Mouse (Mus musculus): ENCODE data around the gene Lpar6.

Gene Lpar6

DNA sequence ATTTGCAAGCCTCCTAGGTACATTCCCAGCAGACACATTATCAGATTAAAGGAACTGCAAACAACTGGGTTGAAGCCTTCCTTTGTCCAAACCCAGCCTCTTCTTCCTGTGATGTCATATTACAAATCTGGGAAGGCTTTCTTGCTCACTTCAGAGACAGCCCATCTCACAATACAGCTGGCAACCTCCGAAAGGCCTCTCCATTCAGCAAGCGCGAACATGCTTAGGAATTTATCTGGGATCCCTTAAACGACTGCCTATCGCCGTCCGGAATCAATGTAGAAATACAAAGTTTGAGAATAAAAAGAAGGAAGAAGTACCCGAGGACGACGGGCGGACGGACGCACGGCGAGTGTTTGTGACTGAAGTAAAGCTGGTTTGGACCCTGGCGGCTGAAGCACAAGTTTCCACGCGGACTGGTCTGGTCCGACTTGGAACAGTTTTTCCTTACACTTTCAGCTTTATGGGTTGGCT lies at the start of gene Lpar6:
Gene Lpar6, plus strand, starts transcription at position 48 of the 474 bp plus-strand sequence.
- peak; percentile 86 for ATAC-seq (ENCODE audit: low TSS enrichment)

DNA sequence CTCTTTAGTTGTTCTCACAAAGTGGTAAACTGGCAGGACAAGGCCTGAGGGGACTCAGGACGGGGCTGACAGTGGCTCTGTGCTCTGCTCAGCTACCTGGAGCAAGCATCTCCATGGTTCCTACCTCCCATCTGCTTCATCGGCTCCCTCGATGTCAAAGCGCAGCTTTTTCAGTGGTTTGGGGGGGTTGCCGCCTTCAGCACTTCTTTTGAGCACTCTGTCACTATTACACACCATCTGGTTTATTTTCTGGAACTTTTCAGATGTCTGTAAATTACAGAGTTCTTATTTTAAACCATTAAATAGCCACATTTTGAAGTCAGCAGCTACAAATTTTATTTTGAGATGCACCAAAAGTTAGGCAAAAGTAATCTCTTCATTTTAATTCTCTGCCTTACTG lies 38.6 kb upstream of the Lpar6 start:
- peak; percentile 72 for ATAC-seq (ENCODE audit: low TSS enrichment)

DNA sequence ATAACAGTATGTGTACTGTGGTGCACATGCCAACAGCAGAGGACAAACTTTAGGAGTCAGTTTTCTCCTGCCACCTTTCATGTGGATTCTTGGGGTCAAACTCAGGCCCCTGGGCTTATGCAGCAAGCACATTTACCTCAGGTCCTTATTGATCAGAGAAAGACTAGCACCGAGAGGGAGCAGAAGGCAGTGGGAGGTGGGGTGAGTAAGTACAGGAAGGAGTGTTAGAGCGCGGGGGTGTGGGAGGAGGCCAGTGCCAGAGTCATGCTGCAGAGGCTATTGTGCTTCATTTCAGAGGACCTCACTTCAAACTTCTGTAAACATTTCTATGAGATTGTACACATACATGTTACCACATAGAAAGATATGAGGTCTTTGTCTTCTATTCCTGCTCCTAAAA lies 36.2 kb upstream of the Lpar6 start:
- ATAC-seq (ENCODE audit: low TSS enrichment), result no peak

DNA sequence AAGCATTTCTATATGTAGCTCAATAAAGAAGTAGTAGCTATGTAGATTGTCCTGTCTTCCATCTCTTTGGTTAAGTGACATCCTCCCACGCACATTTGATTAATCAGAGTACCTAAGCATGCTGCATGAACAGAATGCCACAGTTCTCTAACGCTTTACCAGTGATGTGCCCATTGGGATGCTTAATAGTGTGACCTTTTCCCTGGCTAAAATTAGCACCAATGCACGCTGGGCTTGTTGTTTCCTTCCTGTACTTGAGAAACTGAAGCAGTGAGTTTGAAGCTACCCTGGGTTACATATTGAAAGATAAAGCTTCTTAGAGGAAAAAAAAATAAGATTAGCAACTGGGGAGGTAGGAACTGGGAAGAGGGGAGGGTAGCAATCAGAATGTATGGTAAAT lies 33.7 kb upstream of the Lpar6 start:
- ATAC-seq (ENCODE audit: low TSS enrichment), result no peak

DNA sequence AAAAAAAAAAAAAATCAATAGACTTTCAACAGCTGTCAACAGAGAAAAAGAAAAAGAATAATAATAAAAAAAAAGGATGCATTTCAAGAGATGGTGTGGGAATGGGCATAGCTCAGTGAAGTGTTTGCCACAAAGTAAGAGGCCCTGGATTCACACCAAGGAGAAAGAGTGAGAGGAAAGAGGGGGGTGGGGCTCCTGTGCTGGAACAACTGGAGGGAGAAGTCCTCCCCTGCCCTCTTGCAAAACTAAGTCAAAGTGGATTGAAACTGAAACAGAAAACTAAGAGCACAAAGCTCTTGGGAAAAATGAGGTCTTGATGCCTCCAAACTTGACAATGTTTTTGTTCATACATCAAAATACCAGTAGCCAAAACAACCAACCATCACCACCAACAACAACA lies 28.4 kb upstream of the Lpar6 start:
- no peak for ATAC-seq (ENCODE audit: low TSS enrichment)

DNA sequence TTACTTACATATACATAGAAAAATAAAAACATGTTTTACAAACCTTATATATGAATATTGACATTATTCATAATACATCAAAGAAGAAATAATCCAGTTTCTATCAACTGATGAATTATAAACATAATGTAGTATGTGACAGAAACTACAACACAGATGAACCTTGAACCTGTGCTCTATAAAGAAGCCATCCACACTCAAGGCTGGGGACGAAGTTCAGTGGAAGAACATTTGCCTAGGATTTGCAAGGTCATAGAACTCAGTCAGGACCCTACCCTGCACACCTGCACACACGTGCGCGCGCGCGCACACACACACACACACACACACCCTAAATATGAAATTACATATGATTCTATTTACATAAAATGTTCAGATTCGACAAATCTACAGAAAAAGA lies 27.5 kb upstream of the Lpar6 start:
- ATAC-seq (ENCODE audit: low TSS enrichment), result no peak

DNA sequence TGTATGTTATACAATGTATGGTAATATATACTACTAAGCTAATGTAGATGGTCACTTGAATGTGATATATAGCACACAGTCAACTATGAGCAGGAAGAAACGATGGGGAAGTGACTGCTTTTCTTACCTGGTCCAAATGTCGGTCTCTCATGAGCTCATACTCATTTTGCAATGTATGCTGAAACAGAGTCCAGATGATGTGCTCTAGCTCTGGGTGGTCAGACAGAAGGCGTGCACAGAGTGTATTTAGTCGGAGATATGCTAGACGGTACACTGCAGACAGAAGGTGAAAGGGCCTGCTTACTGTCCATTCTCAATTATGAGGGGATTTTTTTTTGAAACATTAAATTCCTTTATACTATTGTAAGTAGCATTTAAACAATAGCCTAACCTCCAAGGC lies 26.2 kb upstream of the Lpar6 start:
- no peak for ATAC-seq (ENCODE audit: low TSS enrichment)

DNA sequence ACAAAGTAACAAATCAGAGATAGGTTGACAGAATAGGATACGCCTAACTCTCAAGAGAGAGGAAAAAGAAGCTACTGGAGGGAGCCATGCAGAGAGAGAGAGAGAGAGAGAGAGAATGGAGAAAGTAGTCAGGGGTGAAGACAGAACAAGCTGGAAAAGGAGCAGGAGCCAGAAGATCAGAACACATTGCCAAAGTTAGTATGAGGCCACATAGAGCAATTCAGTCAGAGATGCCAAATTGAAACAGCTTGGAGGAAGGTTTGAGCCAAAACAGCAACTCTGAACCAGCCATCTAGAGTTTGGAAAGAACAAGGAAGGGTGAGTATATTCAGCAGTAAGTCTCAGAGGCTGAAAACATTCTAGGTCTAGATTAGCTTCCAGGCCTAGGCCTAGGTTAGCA lies 20.6 kb upstream of the Lpar6 start:
- 0 out of 2 replicates have a peak, but pooled peaks have one; percentile 27 for ATAC-seq (ENCODE audit: low TSS enrichment)

DNA sequence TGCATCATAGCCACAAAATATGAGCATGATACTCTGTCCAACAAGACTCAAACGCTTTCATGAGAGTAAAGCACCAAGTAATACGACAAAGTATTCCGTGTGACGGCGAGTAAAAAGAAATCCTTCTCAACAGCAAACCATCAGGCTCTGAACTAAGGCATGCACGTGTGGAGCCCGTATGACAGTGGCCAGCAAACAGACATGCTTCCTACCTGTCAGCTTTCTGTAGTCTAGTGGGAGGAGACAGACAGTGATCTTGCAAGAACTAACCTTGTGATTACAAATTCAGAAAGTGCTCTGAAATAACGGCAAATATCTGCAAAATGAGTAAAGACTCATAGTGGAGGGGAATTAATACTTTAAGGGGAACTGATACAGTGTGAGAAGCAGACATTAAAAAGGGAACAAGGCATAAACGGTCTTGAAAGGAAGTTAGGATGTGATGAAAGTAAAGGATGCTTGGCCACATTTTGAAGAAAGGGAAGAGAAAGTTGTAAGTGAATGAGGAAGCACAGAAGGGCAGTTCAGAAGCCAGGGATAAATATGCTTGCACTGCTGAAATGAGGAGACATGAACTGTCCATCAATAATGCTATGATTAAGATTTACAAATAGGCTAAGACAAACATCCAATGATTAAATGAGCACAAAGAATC lies 15.3 kb upstream of the Lpar6 start:
- ATAC-seq (ENCODE audit: low TSS enrichment), result no peak

DNA sequence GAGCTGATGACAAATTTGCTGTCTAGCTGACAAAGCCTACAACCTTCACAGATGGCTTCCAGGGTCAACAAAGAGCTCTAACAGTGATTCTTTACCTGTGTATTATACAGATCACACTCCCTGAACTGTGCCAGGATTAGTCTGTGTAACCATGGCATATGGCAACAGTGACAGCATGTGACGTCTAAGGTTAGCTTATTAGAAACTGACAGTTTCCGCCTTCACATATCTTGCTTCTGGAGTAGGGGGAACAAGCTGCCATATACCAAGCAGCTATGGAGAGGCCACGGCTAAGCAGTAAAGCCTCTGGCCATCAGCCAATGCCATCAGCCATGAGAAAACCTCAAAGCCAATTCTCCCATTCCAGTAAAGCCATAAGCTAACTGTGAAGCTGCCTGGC lies 11.3 kb upstream of the Lpar6 start:
- no peak for ATAC-seq (ENCODE audit: low TSS enrichment)

DNA sequence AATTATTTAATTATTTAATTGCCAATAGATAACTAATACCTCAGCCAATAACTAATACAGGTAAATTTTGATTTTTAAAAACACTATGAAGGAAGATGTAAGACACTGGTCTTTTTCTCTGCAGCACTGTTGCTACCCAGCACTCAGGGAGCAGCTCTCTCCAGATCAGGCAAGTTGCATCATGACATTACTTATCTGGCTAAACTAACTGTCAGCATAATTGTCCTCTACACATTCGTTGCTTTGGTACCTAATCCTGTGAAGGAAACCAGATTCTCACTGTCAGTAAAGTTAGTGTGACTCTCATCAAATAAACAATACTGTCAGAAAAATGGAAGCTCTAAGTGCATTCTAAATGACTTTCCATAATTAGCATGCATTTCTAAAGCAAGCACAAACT lies 10.8 kb upstream of the Lpar6 start:
- ATAC-seq (ENCODE audit: low TSS enrichment), result peak; percentile 52; the same call in 1 of the 2 replicates

DNA sequence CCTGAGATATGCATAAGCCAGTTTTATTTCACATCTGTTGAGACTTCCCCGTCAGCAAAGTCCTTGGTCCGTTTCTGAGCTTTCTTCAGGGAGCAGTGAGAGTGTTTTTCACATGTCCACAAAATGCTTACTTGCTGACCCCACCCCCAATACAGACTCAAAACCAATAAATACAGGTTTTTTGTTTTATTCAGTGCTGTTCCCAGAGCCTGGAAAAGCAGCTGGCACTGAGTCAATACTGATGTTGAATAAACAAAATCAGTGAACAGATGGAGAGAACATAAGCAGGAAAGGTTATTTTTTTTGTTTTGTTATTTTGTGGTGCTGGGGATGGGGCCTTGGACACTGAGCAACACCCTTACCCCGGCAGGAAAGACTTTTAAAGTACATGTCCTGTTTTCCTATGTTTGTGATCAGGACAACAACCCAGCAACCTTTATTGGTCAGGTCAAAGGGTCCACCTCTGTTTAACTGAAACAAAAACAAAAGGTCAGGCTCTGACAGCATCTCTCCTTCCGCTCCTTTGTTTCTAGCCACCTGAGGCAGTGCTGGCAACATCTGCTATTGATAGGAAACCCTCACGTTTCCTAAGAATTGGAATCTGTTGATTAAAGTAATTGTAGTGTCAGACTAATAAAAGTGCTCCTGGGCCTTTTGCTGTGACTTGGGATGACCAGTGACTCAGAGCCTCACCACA lies 6.3 kb upstream of the Lpar6 start:
- no peak for ATAC-seq (ENCODE audit: low TSS enrichment)

DNA sequence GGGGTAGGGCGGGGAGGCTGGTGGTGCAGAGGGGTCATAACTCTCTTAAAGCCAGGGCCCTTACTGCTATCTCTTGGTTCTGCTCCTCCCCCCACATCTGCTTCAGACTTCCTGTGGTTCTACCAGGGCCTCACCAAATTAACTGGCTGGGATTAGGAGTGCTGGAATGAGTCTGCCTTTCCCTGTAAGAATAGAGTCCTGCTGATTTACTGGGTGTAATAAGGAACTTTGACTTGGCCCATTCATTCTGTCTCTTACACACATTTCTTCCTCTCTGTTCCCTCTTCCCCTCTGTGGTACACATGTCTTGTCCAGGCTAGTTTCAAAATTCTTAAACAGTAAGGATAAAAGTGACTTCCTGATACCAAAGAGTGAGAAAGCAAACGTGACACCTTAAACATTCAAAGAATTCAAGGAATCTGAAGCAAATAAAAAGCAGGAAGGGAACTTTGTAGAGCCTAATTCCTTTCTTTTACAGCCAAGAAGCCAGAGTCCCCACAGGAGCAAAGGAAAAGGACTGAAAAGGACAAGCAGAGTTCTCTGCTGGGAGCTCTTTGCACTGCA lies 3.1 kb upstream of the Lpar6 start:
- ATAC-seq (ENCODE audit: low TSS enrichment), result no peak

DNA sequence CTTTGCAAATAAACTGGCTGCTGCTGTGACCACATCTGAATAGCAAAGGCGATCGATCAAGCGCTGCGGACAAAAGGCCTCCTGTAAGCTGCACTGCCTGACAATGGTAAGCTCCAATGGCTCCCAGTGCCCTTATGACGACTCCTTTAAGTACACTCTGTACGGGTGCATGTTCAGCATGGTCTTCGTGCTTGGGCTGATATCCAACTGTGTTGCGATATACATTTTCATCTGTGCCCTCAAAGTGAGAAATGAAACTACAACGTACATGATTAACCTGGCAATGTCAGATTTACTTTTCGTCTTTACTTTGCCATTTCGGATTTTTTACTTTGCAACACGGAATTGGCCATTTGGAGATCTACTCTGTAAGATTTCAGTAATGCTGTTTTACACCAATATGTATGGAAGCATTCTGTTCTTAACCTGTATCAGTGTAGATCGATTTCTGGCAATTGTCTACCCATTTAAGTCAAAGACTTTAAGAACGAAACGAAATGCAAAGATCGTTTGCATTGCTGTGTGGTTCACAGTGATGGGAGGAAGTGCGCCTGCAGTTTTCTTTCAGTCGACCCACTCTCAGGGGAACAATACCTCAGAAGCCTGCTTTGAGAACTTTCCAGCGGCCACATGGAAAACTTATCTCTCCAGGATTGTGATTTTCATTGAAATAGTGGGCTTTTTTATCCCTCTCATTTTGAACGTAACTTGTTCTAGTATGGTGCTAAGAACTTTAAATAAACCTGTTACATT lies 979 bp downstream of the Lpar6 start:
- ATAC-seq (ENCODE audit: low TSS enrichment), result peak; percentile 61; the same call in 1 of the 2 replicates

DNA sequence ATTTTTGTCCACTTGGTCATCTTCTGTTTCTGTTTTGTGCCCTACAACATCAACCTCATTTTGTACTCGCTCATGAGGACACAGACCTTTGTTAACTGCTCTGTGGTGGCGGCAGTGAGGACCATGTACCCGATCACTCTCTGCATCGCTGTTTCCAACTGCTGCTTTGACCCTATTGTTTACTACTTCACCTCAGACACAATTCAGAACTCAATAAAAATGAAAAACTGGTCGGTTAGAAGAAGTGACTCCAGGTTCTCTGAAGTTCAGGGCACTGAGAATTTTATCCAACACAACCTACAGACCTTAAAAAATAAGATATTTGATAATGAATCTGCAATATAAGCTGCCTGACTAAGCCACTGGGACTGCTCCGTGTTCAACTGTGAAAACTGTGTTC lies 1.6 kb downstream of the Lpar6 start:
- no peak for ATAC-seq (ENCODE audit: low TSS enrichment)

DNA sequence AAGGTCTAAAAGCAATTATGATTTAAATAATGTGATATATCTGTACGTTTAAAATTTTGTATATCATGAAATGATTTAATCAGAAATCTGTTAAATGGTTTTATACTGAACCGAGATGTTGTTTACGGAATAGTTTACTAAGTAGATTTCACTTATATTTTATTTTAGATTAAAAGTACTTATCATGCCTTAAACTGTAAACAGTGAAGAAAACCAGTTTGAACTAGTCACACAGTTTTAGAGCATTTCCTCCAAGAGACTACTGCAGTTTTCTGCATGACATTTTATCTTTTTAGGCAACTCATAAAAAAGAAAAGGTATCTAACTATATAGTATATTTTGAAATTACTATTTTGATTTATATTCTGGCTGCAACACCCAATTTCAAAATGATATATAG lies 2.2 kb downstream of the Lpar6 start:
- ATAC-seq (ENCODE audit: low TSS enrichment), result no peak

DNA sequence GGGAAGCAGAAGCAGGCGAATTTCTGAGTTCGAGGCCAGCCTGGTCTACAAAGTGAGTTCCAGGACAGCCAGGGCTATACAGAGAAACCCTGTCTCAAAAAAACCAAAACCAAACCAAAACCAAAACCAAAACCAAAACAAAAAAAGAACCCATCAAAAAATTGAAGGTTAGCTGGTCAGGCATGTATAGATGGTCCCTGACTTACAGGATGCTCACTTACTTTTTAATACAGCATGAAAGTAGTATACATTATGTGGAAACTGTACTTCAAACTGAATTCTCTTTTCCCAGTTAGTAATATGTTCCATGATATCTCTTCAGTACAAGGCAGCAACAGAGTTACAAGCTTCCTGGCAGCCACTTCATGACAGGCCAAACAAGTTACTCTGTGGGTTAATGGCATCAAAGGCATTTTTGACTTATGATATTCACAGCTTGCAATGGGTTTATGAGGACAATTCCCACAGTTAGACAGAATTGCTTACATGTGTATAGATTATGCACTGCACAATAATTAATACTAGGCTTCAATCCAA lies 6.4 kb downstream of the Lpar6 start:
- no peak for ATAC-seq (ENCODE audit: low TSS enrichment)

DNA sequence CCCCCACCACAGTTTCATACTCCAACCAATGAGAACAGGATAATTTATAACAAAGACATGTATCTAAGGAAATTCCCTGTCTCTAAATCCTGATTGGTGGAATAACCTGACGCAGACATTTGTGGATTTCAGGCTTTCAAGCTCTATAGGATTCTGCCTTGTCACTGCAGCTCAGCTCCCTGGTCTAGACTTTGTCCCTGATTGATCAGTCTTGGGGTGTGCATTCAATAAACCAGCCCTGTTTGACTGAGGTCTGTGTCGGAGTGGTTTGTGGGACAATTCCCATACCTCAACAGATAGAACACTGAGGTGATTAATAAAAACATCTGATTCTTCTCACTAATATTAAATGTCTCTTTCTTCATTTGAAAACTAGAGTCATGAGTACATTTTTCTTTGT lies 12.4 kb downstream of the Lpar6 start:
- no peak for ATAC-seq (ENCODE audit: low TSS enrichment)

DNA sequence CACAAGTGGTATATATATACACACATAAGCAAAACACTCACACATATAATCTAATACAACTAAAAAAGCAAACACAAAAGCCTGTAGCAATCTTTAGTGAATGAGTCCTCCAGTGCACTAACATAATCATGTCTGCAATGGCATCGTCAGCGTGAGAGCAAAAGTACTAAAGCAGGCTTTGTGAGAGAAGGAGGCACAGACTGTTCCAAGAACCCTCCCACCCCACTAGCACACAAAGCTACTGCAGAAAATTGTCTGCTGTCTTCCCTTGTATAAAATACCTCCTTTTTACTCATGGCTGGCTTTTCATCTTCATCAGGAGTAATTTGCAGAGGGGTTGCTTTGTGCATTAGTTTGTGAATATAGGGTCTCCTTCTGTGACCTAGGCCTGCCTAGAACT lies 14.6 kb downstream of the Lpar6 start:
- ATAC-seq (ENCODE audit: low TSS enrichment), result peak; percentile 87

DNA sequence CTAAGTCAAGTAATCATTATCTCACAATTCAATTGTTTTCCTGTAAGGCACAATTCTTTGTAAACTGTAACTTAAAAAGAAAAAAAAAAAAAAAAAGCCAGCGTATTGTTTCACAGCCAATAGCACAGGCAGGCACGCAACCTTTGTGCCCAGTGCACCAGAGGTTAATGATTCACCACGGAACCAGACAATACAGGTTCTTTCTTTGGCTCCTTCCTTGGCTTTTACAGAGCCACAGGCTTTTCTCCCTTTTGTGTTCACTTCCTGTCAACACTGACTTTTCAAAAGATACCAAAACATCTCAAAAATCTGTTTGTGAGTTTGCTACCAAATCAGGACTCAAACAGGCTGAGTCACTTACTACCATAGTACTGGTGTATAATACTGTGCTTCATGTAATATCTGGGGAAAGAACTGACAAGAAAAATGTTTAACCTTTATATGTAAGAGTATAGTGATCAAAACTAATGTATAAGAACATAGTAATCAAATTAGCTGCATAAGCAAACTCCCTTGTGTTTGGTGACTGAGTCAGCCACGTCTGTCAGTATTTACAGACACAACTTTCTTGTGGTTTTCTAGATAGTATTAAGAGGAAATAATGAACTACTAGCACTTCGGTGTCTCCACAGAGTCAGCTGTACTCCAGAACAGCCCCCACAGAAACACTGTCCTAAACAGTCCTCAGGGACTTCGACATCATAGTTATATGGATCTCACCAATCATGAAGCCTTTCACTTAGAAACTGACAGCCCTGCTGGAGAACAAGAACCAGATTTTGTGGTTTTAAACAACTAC lies 16.0 kb downstream of the Lpar6 start:
- ATAC-seq (ENCODE audit: low TSS enrichment), result no peak

DNA sequence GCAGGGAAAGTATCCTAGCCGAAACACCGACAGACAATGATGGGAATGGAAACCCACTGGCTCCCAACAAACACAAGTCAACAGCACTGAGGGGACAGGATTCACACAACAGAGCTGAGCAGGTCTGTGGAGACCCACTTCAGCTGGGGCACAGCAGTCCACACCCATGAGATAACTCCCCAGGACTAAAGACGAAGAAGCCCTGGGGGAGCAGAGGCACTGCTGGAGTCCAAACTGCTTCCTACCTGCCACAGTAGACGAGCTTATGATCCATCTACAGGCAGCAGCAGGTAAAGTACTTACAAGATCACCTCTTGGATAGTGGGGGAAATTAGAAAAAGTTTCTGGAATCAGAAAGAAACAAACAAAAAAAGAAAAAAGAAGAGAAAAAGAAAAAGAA lies 16.7 kb downstream of the Lpar6 start:
- no peak for ATAC-seq (ENCODE audit: low TSS enrichment)
